Mouse (Mus musculus): ENCODE data around the gene Rho.

Rho gene

DNA sequence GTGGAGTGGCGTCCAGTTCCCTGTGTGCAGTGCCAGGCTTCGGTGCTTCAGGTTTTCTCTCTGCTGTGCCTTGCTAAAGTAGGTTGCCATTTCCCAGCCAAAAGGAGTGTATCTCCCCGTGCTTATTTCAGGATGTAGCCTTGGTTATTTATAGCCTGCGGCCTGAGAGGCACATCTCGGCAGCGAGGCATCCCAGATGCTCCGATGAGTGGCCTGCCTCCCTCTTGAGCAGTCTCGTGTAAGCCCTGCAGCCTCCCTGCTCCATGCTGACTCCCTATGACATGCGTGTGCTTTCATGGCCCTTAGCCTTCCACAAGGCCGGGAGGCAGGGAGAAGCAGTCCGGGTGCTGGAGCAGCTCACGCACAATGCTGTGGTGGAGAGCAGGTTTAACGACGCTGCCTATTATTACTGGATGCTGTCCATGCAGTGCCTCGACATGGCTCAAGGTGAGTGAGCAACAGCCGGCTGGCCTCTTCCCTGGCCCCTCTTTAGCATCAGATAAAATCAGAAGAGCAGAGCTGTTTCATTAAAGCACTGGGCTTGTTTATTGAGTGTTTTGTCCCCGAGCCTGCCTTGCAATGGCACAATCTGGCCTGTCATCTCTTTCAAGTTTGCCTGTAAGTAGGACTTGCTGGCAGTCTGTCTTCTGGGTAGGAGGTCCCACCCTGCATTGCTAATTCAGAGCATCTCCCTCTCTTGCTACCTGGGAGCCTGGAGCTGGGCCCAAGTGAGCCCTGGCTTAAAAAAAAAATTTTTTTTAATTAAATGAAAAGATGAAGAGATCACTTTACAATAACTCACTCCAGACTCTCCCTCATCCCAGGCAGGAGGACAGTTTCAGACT lies 15.7 kb upstream of the Rho start:
- DNase-seq (ENCODE audit: low read depth, low spot score) = no peak

DNA sequence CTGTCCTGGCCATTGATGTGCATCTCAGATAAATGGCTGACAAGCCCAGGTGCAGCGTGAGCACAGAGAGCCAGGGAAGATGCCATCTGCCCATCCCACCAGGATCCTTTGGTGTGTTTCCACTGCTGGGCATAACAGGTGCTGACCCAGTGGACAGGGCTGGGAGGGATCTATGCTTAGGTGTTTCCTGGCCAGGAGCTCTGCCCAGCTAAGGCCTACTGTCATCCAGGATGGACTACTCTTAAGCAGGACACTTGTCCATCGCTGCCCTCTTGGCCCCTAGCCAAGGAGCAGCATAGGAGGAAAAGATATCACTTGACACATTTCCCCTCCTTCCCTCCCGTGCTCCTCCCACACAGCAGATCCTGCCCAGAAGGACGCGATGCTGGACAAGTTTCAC lies 14.9 kb upstream of the Rho start:
- no peak for DNase-seq (ENCODE audit: low read depth, low spot score)

DNA sequence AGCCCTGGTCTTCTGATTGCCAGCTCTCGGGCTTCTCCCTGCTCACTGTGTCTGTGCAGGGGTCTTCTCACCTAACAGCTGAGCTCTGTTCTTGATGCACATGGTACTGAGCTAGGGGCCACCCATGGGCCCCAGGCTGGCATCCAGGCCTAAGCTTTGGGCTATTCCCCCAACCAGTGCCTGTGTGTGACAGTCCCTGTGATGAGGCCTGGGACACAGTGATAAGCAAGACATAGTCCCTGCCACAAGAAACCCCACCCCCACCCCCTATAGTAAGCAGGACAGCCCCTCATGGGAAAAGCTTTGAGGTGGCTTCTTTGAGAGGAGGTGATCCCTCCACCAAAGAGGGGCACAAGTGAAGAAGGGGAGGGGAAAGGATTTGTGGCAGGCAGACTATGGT lies 12.9 kb upstream of the Rho start:
- DNase-seq (ENCODE audit: low read depth, low spot score) = no peak

DNA sequence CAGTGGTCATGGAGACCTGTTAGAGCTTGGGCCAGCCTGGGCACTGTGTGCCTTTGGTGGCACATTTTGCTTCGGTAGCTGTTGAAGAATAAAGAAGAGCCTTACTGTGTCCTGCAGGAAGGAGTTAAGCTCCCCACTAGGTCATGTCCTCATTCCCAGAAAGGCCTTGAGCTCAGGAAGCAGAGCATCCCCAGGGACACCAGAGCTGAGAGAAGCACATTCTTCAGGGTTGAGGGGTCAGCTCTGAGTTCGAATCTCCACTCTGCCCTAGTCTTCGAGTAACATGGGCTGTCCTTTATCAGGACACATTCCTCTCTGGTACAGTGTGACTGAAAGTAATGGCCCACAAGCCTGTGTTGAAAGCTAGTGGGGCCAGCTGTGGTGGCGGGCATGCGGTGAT lies 11.7 kb upstream of the Rho start:
- DNase-seq (ENCODE audit: low read depth, low spot score) = no peak

DNA sequence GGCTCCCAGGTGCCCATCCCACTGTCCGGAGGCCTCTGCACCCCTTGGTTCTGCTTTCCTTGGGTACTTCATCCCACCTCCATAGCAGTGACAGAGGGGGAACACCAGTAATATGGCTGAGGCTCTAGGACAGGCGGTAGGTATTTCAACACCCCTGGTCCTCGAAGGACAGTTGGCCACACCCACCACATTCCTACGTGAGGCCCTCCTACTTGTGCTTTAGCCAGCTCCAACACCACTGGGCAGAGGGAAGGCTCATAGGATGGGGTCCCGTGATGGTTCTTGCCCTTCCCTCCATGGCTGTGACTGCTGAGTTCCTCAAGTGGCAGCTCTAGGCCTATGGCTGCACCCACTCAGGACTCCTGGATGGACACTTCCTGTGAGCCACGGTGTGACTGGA lies 6.7 kb upstream of the Rho start:
- no peak for DNase-seq (ENCODE audit: low read depth, low spot score)

DNA sequence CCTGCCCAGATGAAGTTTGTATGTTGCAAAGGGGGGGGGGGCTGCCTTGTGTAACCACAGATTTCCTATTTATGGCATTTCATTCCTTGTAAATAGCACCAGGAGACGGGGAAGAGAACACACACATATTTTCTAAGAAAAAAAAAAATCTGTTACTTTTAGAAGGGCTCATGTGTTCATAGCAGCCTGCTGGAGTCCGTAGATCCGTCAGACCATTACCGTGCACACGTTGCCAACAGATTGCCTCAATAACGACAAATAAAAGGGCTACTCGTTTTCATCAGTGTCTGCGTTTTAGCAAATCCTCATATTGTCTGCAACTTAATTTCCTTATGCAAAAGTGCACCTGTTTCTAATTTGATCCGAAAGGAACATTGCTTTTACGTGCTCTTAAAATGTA lies 5.1 kb upstream of the Rho start:
- no peak for DNase-seq (ENCODE audit: low read depth, low spot score)

DNA sequence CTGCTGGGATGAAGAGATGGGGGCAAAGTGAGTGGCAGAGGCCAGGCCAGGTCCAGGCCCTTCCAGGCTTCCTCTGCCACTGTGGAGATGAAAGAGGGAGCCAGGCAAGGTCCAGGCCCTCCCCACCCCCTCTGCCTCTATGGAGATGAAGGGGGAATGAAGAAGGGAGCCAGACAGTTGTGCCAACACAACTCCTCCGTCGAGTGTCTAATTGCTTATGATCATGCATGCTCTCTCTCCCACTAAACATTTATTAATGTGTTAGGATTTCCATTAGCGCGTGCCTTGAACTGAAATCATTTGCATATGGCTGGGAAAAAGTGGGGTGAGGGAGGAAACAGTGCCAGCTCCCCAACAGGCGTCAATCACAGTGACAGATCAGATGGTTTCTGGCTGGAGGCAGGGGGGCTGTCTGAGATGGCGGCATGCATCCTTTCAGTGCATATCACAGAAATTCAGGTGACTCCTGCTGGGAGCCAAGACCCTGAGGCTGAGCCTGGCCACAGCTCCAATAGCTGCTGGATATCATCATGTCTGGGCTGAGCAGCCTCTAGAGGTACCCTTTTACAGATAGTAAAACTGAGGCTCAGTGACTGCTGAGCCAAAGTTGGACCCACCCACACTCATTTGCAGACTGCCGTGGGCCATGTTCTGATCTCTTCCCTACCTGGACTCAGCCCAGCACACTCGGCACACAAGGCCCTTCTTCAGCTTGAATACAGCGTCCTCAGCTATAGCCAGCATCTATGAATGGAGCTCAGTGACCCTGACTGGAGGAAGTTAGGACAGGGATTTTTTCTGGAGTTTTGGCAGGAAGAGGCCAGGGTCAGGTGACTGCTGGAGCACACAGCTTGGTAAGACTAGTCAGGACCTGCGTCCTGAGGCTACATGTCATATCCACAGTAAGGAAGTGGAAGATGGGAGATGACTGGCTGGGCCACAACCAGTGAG lies 4.0 kb upstream of the Rho start:
- no peak for DNase-seq (ENCODE audit: low read depth, low spot score)

DNA sequence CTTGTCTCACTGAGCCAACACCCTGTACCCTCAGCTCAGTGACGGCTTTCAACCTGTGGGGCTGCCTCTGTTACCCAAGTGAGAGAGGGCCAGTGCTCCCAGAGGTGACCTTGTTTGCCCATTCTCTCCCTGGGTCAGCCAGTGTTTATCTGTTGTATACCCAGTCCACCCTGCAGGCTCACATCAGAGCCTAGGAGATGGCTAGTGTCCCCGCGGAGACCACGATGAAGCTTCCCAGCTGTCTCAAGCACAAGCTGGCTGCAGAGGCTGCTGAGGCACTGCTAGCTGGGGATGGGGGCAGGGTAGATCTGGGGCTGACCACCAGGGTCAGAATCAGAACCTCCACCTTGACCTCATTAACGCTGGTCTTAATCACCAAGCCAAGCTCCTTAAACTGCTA lies 1.5 kb upstream of the Rho start:
- DNase-seq (ENCODE audit: low read depth, low spot score) = no peak

DNA sequence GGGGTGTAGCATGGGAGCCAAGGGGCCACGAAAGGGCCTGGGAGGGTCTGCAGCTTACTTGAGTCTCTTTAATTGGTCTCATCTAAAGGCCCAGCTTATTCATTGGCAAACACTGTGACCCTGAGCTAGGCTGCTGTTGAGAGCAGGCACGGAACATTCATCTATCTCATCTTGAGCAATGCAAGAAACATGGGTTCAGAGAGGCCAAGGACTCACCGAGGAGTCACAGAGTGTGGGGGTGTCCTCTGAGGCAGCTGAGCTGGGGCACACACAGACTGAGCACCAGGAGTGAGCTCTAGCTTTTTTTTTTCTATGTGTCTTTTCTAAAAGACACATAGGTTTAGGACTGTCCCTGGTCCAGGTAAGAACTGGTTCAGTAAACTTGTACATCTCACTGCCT lies 843 bp downstream of the Rho start:
- no peak for DNase-seq (ENCODE audit: low read depth, low spot score)

DNA sequence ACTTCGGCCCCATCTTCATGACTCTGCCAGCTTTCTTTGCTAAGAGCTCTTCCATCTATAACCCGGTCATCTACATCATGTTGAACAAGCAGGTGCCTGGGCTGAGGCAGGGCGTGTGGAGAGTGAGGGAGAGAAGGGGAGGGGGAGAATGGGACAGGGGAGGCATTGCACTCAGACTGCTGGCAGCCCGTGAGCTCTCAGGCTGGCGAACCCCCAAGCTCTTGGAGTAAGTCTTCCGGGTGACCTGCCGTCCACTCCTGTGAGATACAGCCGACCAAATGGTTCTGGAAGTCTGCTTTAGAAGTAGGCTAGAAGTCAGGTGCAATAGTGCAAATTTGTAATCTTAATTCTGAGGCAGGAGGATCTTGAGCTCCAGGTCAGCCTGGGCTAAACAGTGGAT lies 4.0 kb downstream of the Rho start:
- DNase-seq (ENCODE audit: low read depth, low spot score) = no peak

DNA sequence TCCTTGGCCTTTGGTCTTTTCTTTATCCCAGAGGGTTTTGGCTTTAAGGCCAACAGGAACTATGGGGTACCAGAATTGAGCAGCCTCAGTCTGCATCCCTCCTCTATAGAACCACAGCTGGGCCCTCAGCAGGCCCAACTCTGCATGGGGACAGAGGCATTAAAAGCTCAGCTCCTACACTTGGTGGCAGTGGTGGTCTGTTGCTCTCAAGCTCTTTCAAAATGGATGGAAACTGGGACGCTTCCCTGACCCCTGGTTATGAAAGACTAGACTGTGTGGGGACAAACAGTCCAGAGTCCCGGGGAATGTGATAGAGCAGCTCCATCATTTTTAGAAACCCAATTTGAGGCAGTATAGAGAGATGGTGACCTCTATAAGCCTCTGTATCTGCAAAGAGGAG lies 6.5 kb downstream of the Rho start:
- no peak for DNase-seq (ENCODE audit: low read depth, low spot score)

DNA sequence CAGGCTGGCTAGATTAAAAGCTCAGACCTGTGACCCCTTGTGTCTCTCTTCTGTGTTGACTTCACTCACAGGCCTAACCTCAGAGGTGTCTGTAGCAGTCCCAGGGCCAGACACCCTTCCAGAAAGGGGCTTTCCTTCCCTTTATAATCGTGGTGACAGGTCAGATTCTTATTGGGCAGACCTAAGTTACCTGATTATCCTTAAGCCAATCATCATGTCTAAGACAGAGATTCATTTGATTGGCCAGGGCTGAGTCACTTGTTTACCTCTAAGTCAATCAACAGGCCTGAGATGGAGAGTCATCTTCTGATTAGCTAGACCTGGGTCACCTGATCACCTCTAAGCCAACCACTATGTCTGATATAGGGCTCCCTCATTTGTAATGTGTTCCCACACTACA lies 7.2 kb downstream of the Rho start:
- DNase-seq (ENCODE audit: low read depth, low spot score) = no peak

DNA sequence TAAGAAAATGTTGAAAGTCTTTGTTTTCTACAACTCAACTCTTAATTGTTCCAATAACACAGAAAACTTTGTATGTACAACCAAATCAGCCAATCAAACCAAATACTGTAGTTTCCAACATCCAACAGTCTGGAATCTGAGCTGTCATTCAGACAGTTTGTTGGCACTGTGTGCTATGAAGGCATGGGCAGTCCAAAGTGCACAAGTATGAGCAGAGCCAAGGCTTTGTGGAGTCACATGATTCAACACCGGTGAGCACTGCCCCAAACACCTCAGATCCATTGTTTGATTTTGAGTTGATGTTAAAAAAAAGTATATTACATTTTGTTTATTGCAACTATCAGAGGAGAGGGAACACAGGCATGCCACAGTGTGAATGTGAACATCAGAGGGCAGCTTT lies 9.1 kb downstream of the Rho start:
- DNase-seq (ENCODE audit: low read depth, low spot score) = no peak

DNA sequence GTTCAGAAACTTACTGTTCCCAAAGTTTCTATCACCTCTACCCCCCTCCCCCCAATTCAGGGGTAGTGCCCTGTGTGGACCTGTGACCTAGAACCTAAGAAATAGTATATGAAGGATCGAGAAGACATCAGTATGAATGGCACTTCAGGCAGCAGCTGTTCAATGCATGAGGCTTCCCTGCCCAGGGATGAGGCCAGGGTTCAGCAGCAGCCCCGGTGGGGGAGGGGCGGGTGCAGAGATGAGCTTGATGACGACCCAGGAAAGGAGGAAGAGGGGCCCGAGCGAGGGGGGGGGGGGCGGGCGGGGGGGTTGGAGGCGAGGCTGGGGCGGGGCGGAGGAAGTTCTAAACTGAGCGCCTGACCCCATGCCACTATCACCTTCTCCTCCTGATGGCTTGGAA lies 9.6 kb downstream of the Rho start:
- no peak for DNase-seq (ENCODE audit: low read depth, low spot score)

DNA sequence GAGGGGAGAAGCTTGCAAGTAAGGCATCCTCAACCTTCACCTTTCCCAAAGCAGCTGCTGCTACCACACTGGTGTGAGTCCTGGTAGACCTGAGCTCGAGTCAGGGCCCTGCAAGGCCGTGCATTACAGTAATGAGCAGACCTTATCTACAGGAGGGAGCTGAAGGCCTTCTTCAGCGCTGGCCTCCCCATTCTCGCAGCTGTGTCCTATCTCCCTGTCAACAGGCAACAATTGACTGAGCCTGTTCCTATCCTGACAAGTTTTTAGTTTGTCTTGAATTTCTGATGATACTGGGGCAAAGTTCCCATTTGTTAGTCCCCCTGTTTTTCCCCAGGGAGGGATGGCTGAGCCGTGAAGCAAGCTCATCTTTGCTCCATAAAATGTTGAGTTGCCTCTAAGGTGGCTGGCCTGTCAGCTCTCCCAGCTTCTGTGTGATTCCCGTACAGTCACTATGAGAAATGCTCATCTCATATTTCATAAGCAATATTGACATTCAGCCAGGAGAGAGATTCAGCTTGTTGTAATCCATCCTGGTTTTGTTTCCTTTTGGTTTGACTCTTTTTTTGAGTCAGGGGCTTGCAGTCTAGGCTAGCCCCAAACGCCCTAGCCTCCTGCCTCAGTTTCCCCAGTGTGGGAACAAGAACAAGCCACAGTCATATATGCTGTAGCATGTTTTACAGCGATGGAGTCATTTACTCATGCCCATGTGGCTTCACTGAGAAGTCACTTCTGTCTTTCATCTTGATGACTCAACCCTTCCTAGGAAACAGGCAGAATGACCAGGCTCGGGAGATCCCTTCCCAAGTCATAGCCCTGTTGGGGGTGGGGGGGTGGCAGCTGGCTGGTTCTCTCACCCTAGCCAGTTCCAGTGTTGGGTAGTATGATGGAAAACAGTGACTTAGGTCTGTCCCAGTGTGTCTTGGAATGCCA lies 12.2 kb downstream of the Rho start:
- DNase-seq (ENCODE audit: low read depth, low spot score) = no peak

DNA sequence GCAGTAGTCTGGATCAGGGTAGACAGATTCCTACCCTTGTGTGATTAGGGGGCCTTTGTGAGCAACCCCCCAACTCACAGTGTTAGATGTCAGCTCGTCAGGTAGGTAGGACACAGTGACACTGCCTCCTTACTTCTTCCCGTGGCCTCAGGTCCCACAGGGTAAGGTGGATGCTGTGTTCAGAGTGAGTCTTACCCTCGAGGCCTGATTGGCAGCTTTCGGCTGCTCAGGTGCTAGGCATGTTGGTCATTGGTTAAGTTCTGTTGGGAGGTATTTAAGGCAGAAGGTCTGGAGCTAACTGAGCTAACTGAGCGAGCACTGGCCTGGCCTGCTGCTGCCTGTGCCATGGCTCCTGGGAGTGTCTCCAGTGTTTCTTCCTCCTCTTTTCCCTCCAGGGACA lies 13.1 kb downstream of the Rho start, which contains the start of gene H1foo:
H1foo (plus strand) TSS at position 301 of the 400 bp plus-strand sequence.
- DNase-seq (ENCODE audit: low read depth, low spot score) = no peak

DNA sequence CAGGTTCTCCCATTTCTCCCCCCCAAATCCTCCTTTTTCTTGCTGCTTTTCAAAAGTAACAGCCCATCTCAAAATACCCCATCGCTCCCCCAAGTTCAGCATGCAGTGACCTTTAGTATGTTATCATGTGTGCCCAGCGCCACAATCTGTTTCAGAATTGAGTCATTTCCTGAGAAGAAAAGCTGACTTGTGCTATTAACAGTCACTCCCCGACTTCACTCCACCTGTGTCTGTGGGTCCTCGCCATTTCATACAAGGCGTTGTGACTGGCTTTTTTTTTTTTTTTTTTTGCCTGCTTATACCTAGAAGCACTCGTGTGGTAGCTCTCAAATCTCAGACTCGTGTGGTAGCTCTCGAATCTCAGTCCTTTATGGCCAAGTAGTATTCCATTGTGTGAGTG lies 14.1 kb downstream of the Rho start:
- no peak for DNase-seq (ENCODE audit: low read depth, low spot score)

DNA sequence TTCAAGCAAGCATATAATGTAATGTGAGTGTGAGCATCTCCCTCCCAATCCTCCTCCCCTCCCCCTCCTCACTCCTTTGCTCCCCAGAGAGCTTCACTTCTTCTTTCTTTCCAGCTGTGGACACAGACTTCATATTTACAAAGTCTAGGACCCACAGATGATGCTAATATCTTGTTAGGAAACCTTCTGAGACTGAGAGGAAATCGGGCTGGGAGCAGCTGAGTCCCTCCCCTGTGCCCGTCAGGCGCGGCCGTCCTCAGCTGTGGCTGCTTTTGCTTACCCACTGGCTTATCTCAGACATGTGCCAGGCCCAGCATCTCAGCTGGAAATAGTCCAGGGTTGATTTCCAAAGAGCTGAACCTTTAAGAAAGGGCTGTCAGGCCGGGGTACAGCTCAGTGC lies 14.8 kb downstream of the Rho start:
- DNase-seq (ENCODE audit: low read depth, low spot score) = no peak

DNA sequence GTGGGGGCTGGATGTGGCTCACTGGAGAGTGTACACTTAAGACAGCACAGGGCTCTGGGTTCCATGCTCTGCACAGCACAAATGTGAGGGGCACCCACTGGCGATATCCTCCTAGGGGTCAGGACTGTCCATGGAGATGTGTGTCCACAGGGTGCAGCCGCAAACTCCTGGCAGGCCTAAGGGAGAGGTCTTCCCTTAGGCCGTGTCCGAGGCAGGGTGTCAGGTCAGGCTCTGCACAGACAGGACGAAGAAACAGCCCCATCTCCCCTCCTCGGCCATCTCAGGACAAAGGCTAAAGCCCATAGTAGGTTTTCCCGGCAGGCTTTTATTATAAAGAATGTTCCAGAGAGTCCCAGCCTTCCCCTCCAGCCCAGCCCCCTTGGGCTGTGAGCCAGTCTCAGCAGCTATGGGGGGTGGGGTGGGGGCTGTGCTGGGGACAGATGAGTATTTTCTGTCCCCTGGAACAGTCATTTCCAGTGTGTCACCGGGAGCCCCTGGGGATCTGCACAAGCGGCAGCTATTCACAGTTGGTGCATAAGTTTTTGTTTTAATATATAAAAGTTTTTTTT lies 23.0 kb downstream of the Rho start:
- DNase-seq (ENCODE audit: low read depth, low spot score) = no peak

DNA sequence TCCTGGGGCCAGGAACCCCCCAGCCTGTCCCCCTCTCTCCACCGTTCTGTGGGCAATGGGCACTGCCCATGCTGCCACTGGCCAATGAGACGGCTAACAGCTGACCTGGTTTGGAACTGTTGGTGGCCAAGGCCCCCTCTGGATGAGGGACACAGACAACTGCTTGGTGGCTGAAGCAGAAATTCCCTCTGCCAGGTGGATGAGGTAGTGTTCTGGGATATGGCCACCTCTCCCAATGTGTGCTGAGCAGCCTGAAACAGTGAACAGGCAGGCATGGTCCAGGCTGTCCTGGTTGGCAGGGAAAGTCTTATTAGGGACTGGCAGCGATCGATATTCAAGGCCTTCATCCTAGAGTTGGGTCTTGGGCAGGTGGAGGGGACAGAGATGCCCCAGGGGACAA lies 23.6 kb downstream of the Rho start:
- DNase-seq (ENCODE audit: low read depth, low spot score) = no peak

DNA sequence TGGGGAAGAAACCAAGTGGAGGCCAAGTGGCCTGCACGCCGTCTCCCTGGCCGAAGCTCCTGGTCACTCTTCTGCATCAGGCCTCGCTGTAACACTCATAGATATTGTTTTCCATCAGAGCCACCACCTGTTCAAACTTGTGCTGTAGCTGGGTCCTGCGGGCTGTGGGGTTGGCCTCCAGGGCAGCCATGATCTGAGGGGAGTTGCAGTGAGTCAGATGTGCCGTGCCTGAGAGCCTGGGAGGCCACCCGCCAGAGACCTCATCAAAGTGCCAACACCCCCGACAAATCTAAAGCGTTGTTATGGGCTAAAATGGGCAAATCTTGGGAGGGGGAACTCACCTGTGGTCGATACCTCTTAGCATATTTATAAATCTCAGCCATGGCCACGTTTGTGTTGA lies 24.1 kb downstream of the Rho start:
- DNase-seq (ENCODE audit: low read depth, low spot score) = no peak
